Mouse (Mus musculus) lung, postnatal 0 days (tissue): Measurements from ENCODE around the gene Gm11172.

Experiments used
- CTCF ChIP-seq: IDR thresholded peaks from 2 replicates; pipeline ENCODE4 v1.5.1; 2016; ENCODE audit warnings: antibody characterized with exemption, mild to moderate bottlenecking
- EP300 ChIP-seq: IDR thresholded peaks from 2 replicates; pipeline ENCODE4 v1.6.1; 2016; ENCODE audit warnings: antibody characterized with exemption, mild to moderate bottlenecking, control low read depth

DNA sequence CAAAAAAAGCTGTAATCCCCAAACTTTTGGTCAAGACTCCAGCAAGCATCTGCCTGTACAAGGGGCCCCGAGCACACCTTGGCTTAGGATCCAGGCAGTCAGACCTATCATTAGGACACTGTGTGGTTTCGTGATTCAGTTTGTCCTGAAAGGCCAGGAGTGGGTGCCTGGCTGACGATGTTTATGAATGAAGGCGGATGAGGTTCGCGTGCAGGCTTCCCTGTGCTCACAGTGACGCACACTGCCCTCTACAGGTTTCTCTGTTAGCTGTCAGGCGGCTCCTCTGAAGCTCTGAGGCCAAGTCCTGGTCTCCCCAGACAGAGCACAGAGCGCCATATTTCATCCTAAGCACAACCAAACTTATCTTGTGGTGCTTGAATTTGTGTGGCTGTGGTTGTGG is 26.4 kb upstream of the Gm11172 start:
- TF ChIP-seq CTCF, result peak; percentile 91
- TF ChIP-seq EP300, result no peak
